Mouse (Mus musculus) heart, adult 9 months (tissue): ENCODE data around the gene Olfr1283.
"Not testable (repeated sequence)": the region's sequence is repeated elsewhere in the genome, so short reads cannot be mapped to it uniquely, and the experiment has no call there.

Experiments used
- DNase-seq, 2 experiments: peaks; one replicate each; pipeline ENCODE4 v3.0.0; 2022; ENCODE audit warnings: low spot score in 2 of 2

Gene Olfr1283

GRCm38 (mm10) chr2:111366490-111366889 lies at the start of gene Olfr1283:
Gene Olfr1283, plus strand, starts transcription at chr2:111366790.
- DNase-seq, result no peak

GRCm38 (mm10) chr2:111326220-111326619 lies 40.4 kb upstream of the Olfr1283 start, which contains the start of gene Olfr1281:
Gene Olfr1281, plus strand, starts transcription at chr2:111326520.
- no peak for DNase-seq

- not testable (repeated sequence) for DNase-seq
Measured at GRCm38 (mm10) chr2:111333721-111334120, 32.9 kb upstream of the Olfr1283 start.

- no peak for DNase-seq
Measured at GRCm38 (mm10) chr2:111335976-111336375, 30.6 kb upstream of the Olfr1283 start, which contains the start of gene Olfr1282. Gene Olfr1282, minus strand, starts transcription at chr2:111336076.

- DNase-seq, result no peak
Measured at GRCm38 (mm10) chr2:111375222-111375621, 8.6 kb downstream of the Olfr1283 start, which contains the start of gene Olfr1284. Gene Olfr1284, plus strand, starts transcription at chr2:111375522.
